Mouse (Mus musculus) ES-CJ7 (cell line): ENCODE data around the gene Gucy2e.
A peak's percentile ranks its signal among the peaks of the same experiment; 100 is the strongest.

Experiments
- DNase-seq: peaks from one replicate; pipeline ENCODE4 v3.0.0; 2011; ENCODE audit warnings: low read depth, low spot score

Gene Gucy2e

DNA sequence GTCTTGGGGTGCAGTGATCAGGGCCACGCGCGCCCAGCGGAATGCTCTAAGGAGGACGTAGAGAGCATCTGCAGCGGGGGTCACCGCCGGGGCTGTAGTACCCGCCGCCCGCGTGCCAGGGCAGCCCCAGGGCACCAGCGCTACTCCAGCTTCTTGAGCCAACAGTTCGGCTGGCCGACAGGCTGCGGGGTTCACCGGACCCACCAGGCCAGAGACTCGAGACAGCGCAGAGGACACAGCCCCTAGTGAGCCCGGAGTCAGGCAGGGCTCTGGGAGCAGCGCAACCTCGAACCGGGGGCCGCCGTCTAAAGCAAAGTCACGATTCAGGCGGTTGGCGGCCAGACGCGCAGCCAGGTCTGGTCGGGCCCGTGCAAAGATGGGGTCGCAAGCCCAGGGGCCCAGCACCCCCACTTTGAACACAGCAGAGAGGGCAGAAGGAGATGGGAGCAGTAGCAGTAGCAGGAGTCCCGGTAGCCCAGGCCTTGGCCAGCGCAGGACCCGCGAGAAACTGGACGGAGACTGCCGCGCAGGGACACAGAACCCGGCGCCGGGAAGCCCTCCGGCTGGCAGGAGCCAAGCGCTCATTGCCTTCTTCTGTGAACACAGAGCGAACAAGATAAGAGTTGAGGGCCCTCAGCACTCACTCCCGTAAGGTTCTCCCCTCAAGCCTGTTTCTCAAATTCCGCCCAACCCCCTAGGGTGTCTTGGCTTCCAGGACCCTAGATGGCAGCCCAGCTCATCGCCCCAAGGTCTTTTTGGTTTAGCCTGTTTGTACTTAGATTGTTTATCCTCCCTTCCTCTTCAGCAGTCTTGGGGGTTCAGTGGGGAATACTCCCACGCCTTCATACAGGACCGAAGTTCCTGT lies 543 bp downstream of the Gucy2e start:
- DNase-seq = peak; percentile 27

DNA sequence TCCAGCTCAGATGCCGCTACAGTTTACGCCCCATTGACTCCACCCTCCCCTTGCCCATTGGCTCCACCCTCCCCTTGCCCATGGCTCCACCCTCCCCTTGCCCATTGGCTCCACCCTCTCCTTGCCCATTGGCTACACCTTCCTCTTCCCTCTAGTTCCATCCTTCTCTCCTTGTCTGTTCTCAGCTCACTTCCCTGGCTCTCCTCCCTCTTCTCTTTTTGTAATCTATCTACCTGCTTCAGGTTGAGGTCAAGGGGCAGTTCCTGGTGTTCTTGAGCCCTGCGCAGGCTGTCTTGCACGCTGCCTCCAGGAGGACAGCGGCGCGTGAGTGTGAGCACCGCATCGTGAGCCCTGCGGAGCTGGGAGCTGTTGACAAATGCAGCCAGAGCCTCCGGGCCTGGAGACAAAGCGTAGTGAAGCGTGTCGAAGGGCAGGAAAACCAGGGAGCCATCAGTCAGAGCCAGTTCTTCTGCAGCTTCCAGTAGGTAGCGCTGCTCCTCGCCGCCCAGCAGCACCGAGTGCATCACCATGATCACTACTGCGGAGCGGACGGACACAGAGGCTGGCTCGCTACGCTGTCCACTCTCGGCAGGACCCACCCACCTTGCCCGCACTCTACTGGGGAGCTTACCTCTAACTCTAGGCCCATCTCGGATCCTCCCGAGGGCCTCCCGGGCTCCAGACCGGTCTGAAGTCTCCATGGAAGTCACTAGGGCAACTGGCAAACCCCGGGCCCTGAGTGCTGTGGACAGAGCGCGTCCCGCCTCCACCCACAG lies 1.4 kb downstream of the Gucy2e start:
- DNase-seq = peak; percentile 75

- DNase-seq = no peak
Observed at GRCm38 (mm10) chr11:69233141-69233540, 3.7 kb downstream of the Gucy2e start.

DNA sequence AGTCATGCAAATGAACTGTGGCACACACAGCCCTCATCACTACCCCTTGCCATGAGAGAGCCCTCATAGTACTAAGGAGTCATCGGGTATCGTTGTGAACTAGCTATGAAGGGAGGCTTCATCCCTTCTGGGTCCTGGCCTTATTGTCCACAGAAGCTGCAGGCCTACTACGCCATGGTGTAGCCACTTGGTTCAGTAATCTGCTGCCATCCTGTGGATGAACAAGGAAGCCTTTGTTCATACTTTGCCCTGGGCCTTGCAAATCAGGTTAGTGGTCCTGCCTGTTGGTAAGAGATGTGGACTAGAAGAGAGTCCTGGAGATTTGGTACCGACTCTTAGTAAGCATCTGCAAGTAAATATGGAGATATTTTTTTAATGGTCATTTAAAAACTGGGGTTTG lies 6.4 kb downstream of the Gucy2e start:
- peak; percentile 33 for DNase-seq

- DNase-seq = no peak
Observed at GRCm38 (mm10) chr11:69225715-69226114, 11.1 kb downstream of the Gucy2e start.

GRCm38 (mm10) chr11:69223101-69223500 lies 13.7 kb downstream of the Gucy2e start:
- DNase-seq = no peak

GRCm38 (mm10) chr11:69221070-69221469 lies 15.8 kb downstream of the Gucy2e start:
- DNase-seq = no peak

DNA sequence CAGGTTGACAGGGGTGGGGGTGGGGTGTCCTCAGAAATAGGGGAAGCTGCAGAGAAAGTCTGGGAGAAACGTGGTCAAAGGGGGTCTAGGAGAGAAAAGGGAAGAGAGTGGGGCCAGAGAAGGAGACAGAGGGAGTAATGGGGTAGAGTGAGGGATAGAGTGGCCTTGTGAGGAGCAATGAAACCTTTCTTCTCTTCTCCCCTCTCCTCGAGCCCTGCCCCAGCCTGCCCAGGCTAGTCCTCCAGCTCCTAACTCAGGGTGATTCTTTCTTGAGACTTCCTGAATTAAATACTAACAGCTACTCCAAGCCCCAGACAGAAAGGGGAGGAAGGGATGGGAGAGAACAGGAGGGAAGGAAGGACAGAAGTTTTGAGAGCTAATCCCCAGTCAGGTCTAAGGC lies 18.2 kb downstream of the Gucy2e start:
- no peak for DNase-seq

- peak; percentile 20 for DNase-seq
Observed at GRCm38 (mm10) chr11:69217411-69217810, 19.4 kb downstream of the Gucy2e start.

DNA sequence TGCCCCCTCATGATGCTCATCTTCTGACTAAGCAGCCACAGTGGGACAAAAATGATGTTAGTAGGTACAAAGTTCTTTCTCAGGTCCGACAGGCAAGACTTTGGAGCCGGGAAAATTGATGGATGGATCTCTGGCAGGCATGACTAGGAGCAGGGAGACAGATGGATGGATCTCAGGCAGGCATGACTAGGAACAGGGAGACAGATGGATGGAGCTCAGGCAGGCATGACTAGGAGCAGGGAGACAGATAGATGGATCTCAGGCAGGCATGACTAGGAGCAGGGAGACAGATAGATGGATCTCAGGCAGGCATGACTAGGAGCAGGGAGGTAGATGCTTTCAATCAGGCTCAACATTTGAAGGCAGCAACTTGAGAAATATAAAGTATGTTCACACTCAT lies 25.4 kb downstream of the Gucy2e start:
- DNase-seq = peak; percentile 65

- DNase-seq = no peak
Observed at GRCm38 (mm10) chr11:69202469-69203230, 34.2 kb downstream of the Gucy2e start.

- DNase-seq = no peak
Observed at GRCm38 (mm10) chr11:69200231-69200630, 36.6 kb downstream of the Gucy2e start.

DNA sequence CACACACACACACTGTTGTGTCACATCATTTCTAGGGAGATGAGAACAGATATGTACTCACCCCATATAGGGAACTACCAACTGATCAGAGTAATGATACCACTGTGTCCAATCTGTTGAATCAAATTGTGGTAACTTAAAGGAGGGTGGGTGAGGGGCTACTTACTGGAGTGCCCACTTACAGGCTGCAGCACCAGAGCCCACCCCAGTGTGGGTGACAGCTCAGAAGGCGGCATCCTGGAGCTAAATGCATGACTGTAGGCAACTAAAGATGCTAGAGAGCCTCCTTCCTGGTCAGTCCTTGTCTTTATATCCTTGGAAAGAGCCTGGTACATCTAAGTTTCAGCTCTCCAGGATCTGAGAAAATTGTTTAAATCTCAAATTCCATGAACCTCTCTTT lies 37.6 kb downstream of the Gucy2e start:
- DNase-seq = no peak

- no peak for DNase-seq
Observed at GRCm38 (mm10) chr11:69197743-69198142, 39.1 kb downstream of the Gucy2e start, which contains the start of gene Alox8. TSS of gene Alox8 (minus strand) at chr11:69197843.

DNA sequence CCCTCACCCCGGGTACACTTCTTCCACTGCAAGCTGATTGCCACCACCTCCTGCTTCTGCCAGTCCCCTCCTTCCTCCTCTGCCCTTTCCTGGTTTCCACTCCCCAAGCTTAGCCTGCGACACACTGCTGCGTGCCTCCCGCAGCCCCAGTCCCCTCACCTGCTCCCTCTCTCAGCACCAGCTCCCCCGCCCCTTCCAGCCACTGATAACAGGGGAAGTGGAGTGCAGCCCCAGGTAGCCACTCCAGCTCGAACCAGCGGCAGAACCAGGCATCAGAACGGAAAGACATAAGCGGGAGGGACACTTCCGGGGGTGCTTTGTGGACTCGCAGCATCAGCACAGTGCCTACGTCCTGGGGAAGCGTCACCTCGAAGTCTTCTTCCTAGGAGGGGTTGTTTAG lies 39.6 kb downstream of the Gucy2e start:
- DNase-seq = no peak

GRCm38 (mm10) chr11:69196766-69197165 lies 40.1 kb downstream of the Gucy2e start:
- peak; percentile 56 for DNase-seq

- peak; percentile 40 for DNase-seq
Observed at GRCm38 (mm10) chr11:69192840-69193239, 44.0 kb downstream of the Gucy2e start.

GRCm38 (mm10) chr11:69185936-69186335 lies 50.9 kb downstream of the Gucy2e start:
- no peak for DNase-seq

- no peak for DNase-seq
Observed at GRCm38 (mm10) chr11:69185031-69185430, 51.8 kb downstream of the Gucy2e start.

DNA sequence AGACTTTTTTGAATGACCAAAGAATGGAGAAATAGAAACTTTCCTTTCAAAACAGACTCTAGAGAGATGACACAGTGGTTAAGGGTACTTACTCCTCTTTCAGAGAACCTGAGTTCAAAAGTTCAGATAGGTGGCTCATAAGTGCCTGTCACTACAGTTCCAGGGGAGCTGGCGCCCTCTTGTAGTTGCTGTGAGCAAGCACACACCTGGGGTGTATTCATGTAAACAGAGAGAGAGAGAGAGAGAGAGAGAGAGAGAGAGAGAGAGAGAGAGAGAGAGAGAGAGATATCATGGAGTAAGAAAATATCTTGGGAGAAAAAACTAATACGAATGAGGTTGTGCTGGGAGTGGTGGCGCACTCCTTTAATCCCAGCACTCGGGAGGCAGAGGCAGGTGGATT lies 56.7 kb downstream of the Gucy2e start:
- DNase-seq = peak; percentile 28

DNA sequence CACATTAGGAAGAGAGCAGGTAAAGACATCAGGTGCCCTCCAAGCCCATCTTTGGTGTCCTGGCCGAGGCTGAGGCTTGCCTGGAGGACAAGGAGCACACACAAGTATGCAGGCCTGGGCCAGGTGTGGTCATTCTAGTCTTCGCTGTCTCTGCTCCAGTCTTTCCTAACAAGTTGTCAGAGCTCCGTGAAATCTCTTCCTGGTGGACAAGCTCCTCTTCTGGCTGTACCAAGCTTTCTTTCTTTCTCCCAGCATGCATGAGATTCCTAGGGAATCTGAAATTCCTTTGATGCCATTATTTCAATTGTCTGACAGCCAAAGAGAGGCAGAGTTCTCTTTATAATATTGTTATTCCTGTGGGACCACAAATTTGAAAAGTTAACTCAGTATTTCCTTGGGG lies 57.3 kb downstream of the Gucy2e start:
- no peak for DNase-seq

GRCm38 (mm10) chr11:69178525-69178924 lies 58.3 kb downstream of the Gucy2e start:
- no peak for DNase-seq
